Mouse (Mus musculus) embryonic fibroblast, embryonic 13.5 days (primary cell): ENCODE measurements around the gene Atp5j2.
"Not testable (repeated sequence)": the region's sequence is repeated elsewhere in the genome, so short reads cannot be mapped to it uniquely, and the experiment has no call there.

Experiments
- CTCF ChIP-seq: IDR thresholded peaks from 2 replicates; pipeline ENCODE4 v1.5.1; 2011; ENCODE audit warnings: mild to moderate bottlenecking, control low read depth, low read length, moderate library complexity, borderline replicate concordance; ENCODE audit not compliant: insufficient read depth
- POLR2A ChIP-seq: IDR thresholded peaks from 2 replicates; pipeline ENCODE4 v1.6.1; 2011; ENCODE audit warnings: low read depth, mild to moderate bottlenecking, control low read depth, low read length, moderate library complexity

DNA sequence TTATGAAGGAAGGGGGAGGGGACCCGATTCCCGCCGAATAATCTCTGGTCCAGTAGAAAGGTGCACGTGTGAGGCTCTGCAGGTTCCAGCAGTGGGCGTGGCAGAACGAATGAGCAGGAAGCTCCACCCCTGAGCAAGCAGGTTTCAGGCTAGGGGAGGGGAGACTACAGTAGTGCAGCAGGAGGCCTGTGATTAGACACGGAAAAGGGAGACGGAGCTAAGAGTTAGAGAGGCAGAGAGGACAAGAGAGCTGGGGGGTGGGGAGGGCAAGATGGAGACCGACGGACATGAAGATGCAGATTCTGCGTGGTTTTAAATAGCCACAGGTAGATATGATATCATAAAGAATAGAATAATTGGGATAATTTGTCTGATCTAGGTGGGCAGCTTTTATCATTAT, 16.5 kb upstream of the Atp5j2 start:
- TF ChIP-seq CTCF, POLR2A: not testable (repeated sequence)
